Mouse (Mus musculus) cerebellum, adult (tissue): Measurements from ENCODE around the gene Cracr2b.

Source experiments
- ATAC-seq: cut with Nextera tagmentation; 2 replicates; pipeline ENCODE4 v1.9.2; 2017; ENCODE audit warnings: mild to moderate bottlenecking, moderate library complexity, mixed read lengths; ENCODE audit not compliant: insufficient number of reproducible peaks, low FRiP score, low TSS enrichment

Gene Cracr2b

GRCm38 (mm10) chr7:141481498-141482401 is 20.9 kb downstream of the Cracr2b start:
- ATAC-seq: no peak; the same call in 1 of the 2 replicates

- no peak for ATAC-seq
These were observed 21.7 kb downstream of the Cracr2b start for GRCm38 (mm10) chr7:141482531-141483024.

GRCm38 (mm10) chr7:141483114-141483653 is 22.3 kb downstream of the Cracr2b start:
- no peak for ATAC-seq

GRCm38 (mm10) chr7:141484186-141485120 is 23.6 kb downstream of the Cracr2b start:
- no peak for ATAC-seq

GRCm38 (mm10) chr7:141485186-141485585 is 24.3 kb downstream of the Cracr2b start:
- no peak for ATAC-seq

- ATAC-seq: peak; percentile 47; the same call in 1 of the 2 replicates
These were observed 24.7 kb downstream of the Cracr2b start for GRCm38 (mm10) chr7:141485606-141486005.

GRCm38 (mm10) chr7:141486239-141486638 is 25.3 kb downstream of the Cracr2b start:
- no peak for ATAC-seq

GRCm38 (mm10) chr7:141487141-141487540 is 26.2 kb downstream of the Cracr2b start:
- ATAC-seq: no peak

GRCm38 (mm10) chr7:141491151-141491550 is 30.3 kb downstream of the Cracr2b start:
- ATAC-seq: no peak

GRCm38 (mm10) chr7:141492738-141493137 is 31.8 kb downstream of the Cracr2b start:
- peak; percentile 28; the same call in 1 of the 2 replicates for ATAC-seq

- ATAC-seq: no peak
These were observed 32.8 kb downstream of the Cracr2b start for GRCm38 (mm10) chr7:141493729-141494128.

GRCm38 (mm10) chr7:141495379-141495778 is 34.5 kb downstream of the Cracr2b start:
- no peak for ATAC-seq

GRCm38 (mm10) chr7:141495940-141496339 is 35.0 kb downstream of the Cracr2b start:
- no peak for ATAC-seq

GRCm38 (mm10) chr7:141497600-141497999 is 36.7 kb downstream of the Cracr2b start:
- no peak for ATAC-seq

GRCm38 (mm10) chr7:141501820-141502555 is 41.1 kb downstream of the Cracr2b start:
- no peak for ATAC-seq

GRCm38 (mm10) chr7:141502556-141502905 is 41.6 kb downstream of the Cracr2b start:
- peak; percentile 61; the same call in 1 of the 2 replicates for ATAC-seq

- no peak for ATAC-seq
These were observed 45.4 kb downstream of the Cracr2b start for GRCm38 (mm10) chr7:141506278-141506677.

GRCm38 (mm10) chr7:141508160-141508559 is 47.3 kb downstream of the Cracr2b start:
- no peak for ATAC-seq

- no peak for ATAC-seq
These were observed 49.3 kb downstream of the Cracr2b start for GRCm38 (mm10) chr7:141510196-141510595.
